In the genomic region with DNA sequence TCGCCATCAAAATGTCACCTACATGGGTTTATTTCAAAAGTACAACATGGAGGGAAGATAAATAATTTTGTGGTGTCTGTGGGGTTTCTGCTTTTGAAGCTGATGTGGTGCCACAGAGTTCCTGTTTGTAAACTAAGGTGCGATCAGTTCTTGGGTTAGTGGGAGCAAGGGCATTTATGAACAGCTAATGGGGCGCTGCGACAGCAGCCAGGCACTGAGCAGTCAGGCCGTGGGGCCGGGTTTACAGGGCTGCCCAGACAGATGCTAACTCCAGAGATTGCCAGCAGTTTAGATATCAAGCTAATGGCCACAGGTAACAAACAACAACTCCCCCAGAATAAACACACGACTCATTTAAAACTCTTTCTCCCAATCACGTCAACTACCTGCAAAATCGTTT, we compare ENCODE assay signal across 24 mouse cellular contexts.
"Had no signal": no experiment of that assay in that cellular context is flagged by ENCODE, and none has a peak within 500 bp of the region (broad histone marks: within the 10 kb centered on the region; RNA-seq: fewer than 3 reads in every experiment).

No protein-coding gene starts in this region.

- ATAC-seq: intestine, postnatal 0 days; liver, embryonic 12.5 days; midbrain, embryonic 15.5 days had no signal

- H3K9ac ChIP-seq: liver, embryonic 12.5 days; liver, embryonic 15.5 days; lung, embryonic 15.5 days; midbrain, embryonic 12.5 days; midbrain, embryonic 15.5 days; neural tube, embryonic 12.5 days; neural tube, embryonic 15.5 days had no signal

- H3K27ac ChIP-seq: left cerebral cortex, adult 2 months; liver, embryonic 12.5 days; liver, embryonic 15.5 days; lung, embryonic 15.5 days; midbrain, embryonic 12.5 days; midbrain, embryonic 15.5 days; neural tube, embryonic 12.5 days; neural tube, embryonic 15.5 days; stomach, postnatal 0 days had no signal

- H3K4me3 ChIP-seq: left cerebral cortex, adult 2 months; liver, embryonic 12.5 days; liver, embryonic 15.5 days; lung, embryonic 15.5 days; midbrain, embryonic 12.5 days; midbrain, embryonic 15.5 days; neural tube, embryonic 12.5 days; neural tube, embryonic 15.5 days had no signal

- H3K4me2 ChIP-seq: liver, embryonic 12.5 days; liver, embryonic 15.5 days; lung, embryonic 15.5 days; midbrain, embryonic 12.5 days; midbrain, embryonic 15.5 days; neural tube, embryonic 12.5 days; neural tube, embryonic 15.5 days had no signal

- H3K9me3 ChIP-seq: liver, embryonic 12.5 days; liver, embryonic 15.5 days; lung, embryonic 15.5 days; midbrain, embryonic 12.5 days; midbrain, embryonic 15.5 days; neural tube, embryonic 12.5 days; neural tube, embryonic 15.5 days had no signal

- H3K4me1 ChIP-seq: liver, embryonic 15.5 days; midbrain, embryonic 12.5 days; midbrain, embryonic 15.5 days; neural tube, embryonic 12.5 days; neural tube, embryonic 15.5 days had no signal

- DNase-seq: kidney, adult 2 months; kidney, postnatal 25 days; layer of hippocampus, postnatal 36 days; left cerebral cortex, postnatal 4 days; liver; lung, adult 18-20 months; lung, postnatal 10 days; lung, postnatal 36 days; right cerebral cortex, adult 18-20 months; right cerebral cortex, postnatal 14 days; right cerebral cortex, postnatal 4 days; thymus, adult 2 months; thymus, postnatal 14 days; thymus, postnatal 4 days had no signal

- H3K27me3 ChIP-seq: liver, embryonic 12.5 days; liver, embryonic 15.5 days; midbrain, embryonic 12.5 days; midbrain, embryonic 15.5 days; neural tube, embryonic 12.5 days; neural tube, embryonic 15.5 days had no signal

- H3K36me3 ChIP-seq: liver, embryonic 12.5 days; liver, embryonic 15.5 days; lung, embryonic 15.5 days; midbrain, embryonic 12.5 days; midbrain, embryonic 15.5 days; neural tube, embryonic 12.5 days; neural tube, embryonic 15.5 days had no signal
